In the genomic region with DNA sequence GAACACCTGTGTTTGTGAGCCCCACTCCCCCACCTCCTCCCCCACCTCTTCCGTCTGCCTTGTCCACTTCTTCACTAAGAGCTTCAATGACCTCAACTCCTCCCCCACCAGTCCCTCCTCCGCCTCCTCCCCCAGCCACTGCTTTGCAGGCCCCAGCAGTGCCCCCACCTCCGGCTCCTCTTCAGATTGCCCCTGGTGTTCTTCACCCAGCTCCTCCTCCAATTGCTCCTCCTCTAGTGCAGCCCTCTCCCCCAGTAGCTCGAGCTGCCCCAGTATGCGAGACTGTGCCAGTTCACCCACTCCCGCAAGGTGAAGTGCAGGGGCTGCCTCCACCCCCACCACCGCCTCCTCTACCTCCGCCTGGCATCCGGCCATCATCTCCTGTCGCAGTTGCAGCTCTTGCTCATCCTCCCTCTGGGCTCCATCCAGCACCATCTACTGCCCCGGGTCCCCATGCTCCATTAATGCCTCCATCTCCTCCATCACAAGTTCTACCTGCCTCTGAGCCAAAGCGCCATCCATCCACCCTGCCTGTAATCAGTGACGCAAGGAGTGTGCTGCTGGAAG, we compare ENCODE assay signal across 18 mouse cellular contexts. TPM values are rescaled to one million over a fixed set of nuclear protein-coding genes. Genes with fewer than 3 reads are reported as not detected.
DNase-seq lines count a peak whose midpoint lies in the region; ATAC-seq and TF ChIP-seq lines count a peak whose summit lies in the region.
"Had no signal": no experiment of that assay in that cellular context is flagged by ENCODE, and none has a peak within 500 bp of the region (broad histone marks: within the 10 kb centered on the region; RNA-seq: fewer than 3 reads in every experiment).

No protein-coding gene starts in this region.

- TF ChIP-seq CTCF in kidney, postnatal 0 days (IDR thresholded peaks at IDR 0.05; ENCODE audit: low read depth) = no peak

- ATAC-seq in forebrain, embryonic 16.5 days = peak; percentile 20; the same call in 1 of the 2 replicates
- no peak for ATAC-seq in forebrain, embryonic 13.5 days
- ATAC-seq in kidney, postnatal 0 days (replicated peaks; ENCODE audit: low FRiP score, low read depth) = peak; percentile 25; the same call in 1 of the 2 replicates
- ATAC-seq in neural tube, embryonic 14.5 days (ENCODE audit: low read depth) = peak; percentile 44; the same call in 1 of the 2 replicates
- ATAC-seq: intestine, postnatal 0 days; midbrain, embryonic 16.5 days had no signal

- H3K4me2 ChIP-seq in forebrain, embryonic 16.5 days (ENCODE audit: low read length) = no peak overlapping the region
- H3K4me2 ChIP-seq in forebrain, embryonic 13.5 days = no peak overlapping the region
- H3K4me2 ChIP-seq in kidney, postnatal 0 days (ENCODE audit: low read length) = no peak overlapping the region
- H3K4me2 ChIP-seq in neural tube, embryonic 14.5 days (ENCODE audit: low read depth, low read length) = no peak overlapping the region
- H3K4me2 ChIP-seq: hindbrain, embryonic 14.5 days; liver, embryonic 15.5 days had no signal

- H3K9me3 ChIP-seq in forebrain, embryonic 16.5 days (ENCODE audit: control insufficient read depth, low read length) = no peaks in the 10 kb centered on the region
- H3K9me3 ChIP-seq in forebrain, embryonic 13.5 days (replicated peaks) = no peaks in the 10 kb centered on the region
- no peaks in the 10 kb centered on the region for H3K9me3 ChIP-seq in kidney, postnatal 0 days (replicated peaks; ENCODE audit: low read length)
- no peaks in the 10 kb centered on the region for H3K9me3 ChIP-seq in neural tube, embryonic 14.5 days (ENCODE audit: control insufficient read depth, low read length)
- H3K9me3 ChIP-seq: heart, embryonic 10.5 days; liver, embryonic 15.5 days had no signal

- no peaks in the 10 kb centered on the region for H3K4me1 ChIP-seq in forebrain, embryonic 16.5 days (replicated peaks; ENCODE audit: control insufficient read depth, insufficient read depth, low read length)
- no peaks in the 10 kb centered on the region for H3K4me1 ChIP-seq in forebrain, embryonic 13.5 days
- no peaks in the 10 kb centered on the region for H3K4me1 ChIP-seq in kidney, postnatal 0 days (replicated peaks; ENCODE audit: insufficient read depth, low read length)
- H3K4me1 ChIP-seq in neural tube, embryonic 14.5 days (ENCODE audit: control insufficient read depth, insufficient read depth, low read length) = no peaks in the 10 kb centered on the region
- H3K4me1 ChIP-seq: liver, embryonic 15.5 days had no signal

- no peak for DNase-seq in kidney, postnatal 0 days (ENCODE audit: low spot score)
- no peak for DNase-seq in kidney, postnatal 10 days
- DNase-seq in neural tube, embryonic 10.5 days (ENCODE audit: extremely low spot score, low spot score) = no peak
- peak; percentile 46 for DNase-seq in brain, adult 2 months (ENCODE audit: low read depth, low spot score)
- DNase-seq in thymus, postnatal 25 days = no peak
- DNase-seq: adrenal gland, postnatal 36 days; B cell, adult 2 months; gastrocnemius, postnatal 25 days; heart, postnatal 10 days; lung, postnatal 10 days had no signal

- 84% methylated on average over 13 of the region's 13 CpGs for WGBS in forebrain, embryonic 16.5 days
- WGBS in forebrain, embryonic 13.5 days = 77% methylated on average over 13 of the region's 13 CpGs
- 65% methylated on average over 13 of the region's 13 CpGs for WGBS in kidney, postnatal 0 days
- 78% methylated on average over 13 of the region's 13 CpGs for WGBS in neural tube, embryonic 14.5 days

- no peak overlapping the region for H3K27ac ChIP-seq in forebrain, embryonic 16.5 days (ENCODE audit: low read length)
- H3K27ac ChIP-seq in forebrain, embryonic 13.5 days = no peak overlapping the region
- no peak overlapping the region for H3K27ac ChIP-seq in kidney, postnatal 0 days
- H3K27ac ChIP-seq in neural tube, embryonic 14.5 days (ENCODE audit: low read depth, low read length) = no peak overlapping the region
- H3K27ac ChIP-seq: heart, embryonic 10.5 days; hindbrain, embryonic 14.5 days; liver, embryonic 15.5 days had no signal

- H3K9ac ChIP-seq in forebrain, embryonic 16.5 days (replicated peaks; ENCODE audit: low read depth, low read length) = no peak overlapping the region
- H3K9ac ChIP-seq in forebrain, embryonic 13.5 days = no peak overlapping the region
- no peak overlapping the region for H3K9ac ChIP-seq in kidney, postnatal 0 days (ENCODE audit: low read depth, low read length)
- H3K9ac ChIP-seq in neural tube, embryonic 14.5 days (replicated peaks; ENCODE audit: low read depth, low read length) = no peak overlapping the region
- H3K9ac ChIP-seq: hindbrain, embryonic 14.5 days; liver, embryonic 15.5 days had no signal

- no peaks in the 10 kb centered on the region for H3K27me3 ChIP-seq in forebrain, embryonic 16.5 days (replicated peaks; ENCODE audit: control insufficient read depth, insufficient read depth, low read length)
- H3K27me3 ChIP-seq in forebrain, embryonic 13.5 days = no peaks in the 10 kb centered on the region
- H3K27me3 ChIP-seq in kidney, postnatal 0 days (ENCODE audit: insufficient read depth, low read length) = no peaks in the 10 kb centered on the region
- H3K27me3 ChIP-seq in neural tube, embryonic 14.5 days (ENCODE audit: control insufficient read depth, insufficient read depth, low read length) = no peaks in the 10 kb centered on the region
- H3K27me3 ChIP-seq: liver, embryonic 15.5 days had no signal

- peaks cover 40% of the 10 kb centered on the region for H3K36me3 ChIP-seq in forebrain, embryonic 16.5 days (ENCODE audit: control insufficient read depth, insufficient read depth)
- H3K36me3 ChIP-seq in forebrain, embryonic 13.5 days (ENCODE audit: poor library complexity, severe bottlenecking) = peaks cover 72% of the 10 kb centered on the region
- H3K36me3 ChIP-seq in kidney, postnatal 0 days (ENCODE audit: insufficient read depth, low read length) = 0 out of 2 replicates have a peak, but pooled peaks cover 3% of the 10 kb centered on the region
- peaks cover 28% of the 10 kb centered on the region for H3K36me3 ChIP-seq in neural tube, embryonic 14.5 days (ENCODE audit: control insufficient read depth, insufficient read depth, low read length)
- H3K36me3 ChIP-seq: liver, embryonic 15.5 days had no signal

- no peak overlapping the region for H3K4me3 ChIP-seq in forebrain, embryonic 16.5 days (replicated peaks; ENCODE audit: low read length)
- no peak overlapping the region for H3K4me3 ChIP-seq in forebrain, embryonic 13.5 days
- no peak overlapping the region for H3K4me3 ChIP-seq in kidney, postnatal 0 days (replicated peaks; ENCODE audit: low read depth, low read length)
- no peak overlapping the region for H3K4me3 ChIP-seq in neural tube, embryonic 14.5 days (ENCODE audit: low read depth, low read length)
- H3K4me3 ChIP-seq: heart, embryonic 10.5 days; liver, embryonic 15.5 days had no signal

RNA-seq across cellular contexts. Expression of gene Wasf1, which starts 53.0 kb away (rescaled TPM):
- 105 and 113 TPM in 2 replicates for polyA plus RNA-seq in forebrain, embryonic 16.5 days (2015; fragmentation: Nextera tagmentation; extraction: Ambion mirVana)
- 61.5 and 65.6 TPM in 2 replicates for polyA plus RNA-seq in forebrain, embryonic 13.5 days (2015; fragmentation: Nextera tagmentation; extraction: Ambion mirVana)
- 13.2 TPM in 2 replicates for polyA plus RNA-seq in kidney, postnatal 0 days (2015; fragmentation: Nextera tagmentation; extraction: Ambion mirVana)
- polyA plus RNA-seq in neural tube, embryonic 14.5 days (2014; fragmentation: Nextera tagmentation; extraction: Ambion mirVana) = 112 and 122 TPM in 2 replicates

RNA-seq across cellular contexts. Expression of gene Cdc40, which starts 53.1 kb away (rescaled TPM):
- polyA plus RNA-seq in forebrain, embryonic 16.5 days (2015; fragmentation: Nextera tagmentation; extraction: Ambion mirVana) = 32.6 and 33.6 TPM in 2 replicates
- polyA plus RNA-seq in forebrain, embryonic 13.5 days (2015; fragmentation: Nextera tagmentation; extraction: Ambion mirVana) = 33.8 and 35.0 TPM in 2 replicates
- 25.0 and 28.2 TPM in 2 replicates for polyA plus RNA-seq in kidney, postnatal 0 days (2015; fragmentation: Nextera tagmentation; extraction: Ambion mirVana)
- 26.5 and 29.7 TPM in 2 replicates for polyA plus RNA-seq in neural tube, embryonic 14.5 days (2014; fragmentation: Nextera tagmentation; extraction: Ambion mirVana)
